Mouse (Mus musculus) adrenal gland, adult 10 weeks (tissue): ENCODE results near the gene Fgf22. TPM values are rescaled to one million over a fixed set of nuclear protein-coding genes. Genes with fewer than 3 reads are reported as not detected.

Experiments
- polyA plus RNA-seq: library from polyadenylated mRNA; stranded (reverse); fragments of 350-450 nt; fragmentation: Illumina TruSeq; extraction: RNeasy Lipid Tissue Mini Kit (QIAGEN cat#74804); gene quantifications from one replicate; pipeline ENCODE4 v1.2.3, GENCODE M21; 2014; ENCODE audit warnings: low read depth, low replicate concordance

Fgf22 gene
- not detected for polyA plus RNA-seq

GRCm38 (mm10) chr10:79754856-79755516 is at the start of gene Fgf22:
Gene Fgf22 (plus strand): TSS chr10:79755076.

GRCm38 (mm10) chr10:79716254-79716987 is 38.5 kb upstream of the Fgf22 start, which contains the start of gene Hcn2:
Gene Hcn2 (plus strand): TSS chr10:79716634.

DNA sequence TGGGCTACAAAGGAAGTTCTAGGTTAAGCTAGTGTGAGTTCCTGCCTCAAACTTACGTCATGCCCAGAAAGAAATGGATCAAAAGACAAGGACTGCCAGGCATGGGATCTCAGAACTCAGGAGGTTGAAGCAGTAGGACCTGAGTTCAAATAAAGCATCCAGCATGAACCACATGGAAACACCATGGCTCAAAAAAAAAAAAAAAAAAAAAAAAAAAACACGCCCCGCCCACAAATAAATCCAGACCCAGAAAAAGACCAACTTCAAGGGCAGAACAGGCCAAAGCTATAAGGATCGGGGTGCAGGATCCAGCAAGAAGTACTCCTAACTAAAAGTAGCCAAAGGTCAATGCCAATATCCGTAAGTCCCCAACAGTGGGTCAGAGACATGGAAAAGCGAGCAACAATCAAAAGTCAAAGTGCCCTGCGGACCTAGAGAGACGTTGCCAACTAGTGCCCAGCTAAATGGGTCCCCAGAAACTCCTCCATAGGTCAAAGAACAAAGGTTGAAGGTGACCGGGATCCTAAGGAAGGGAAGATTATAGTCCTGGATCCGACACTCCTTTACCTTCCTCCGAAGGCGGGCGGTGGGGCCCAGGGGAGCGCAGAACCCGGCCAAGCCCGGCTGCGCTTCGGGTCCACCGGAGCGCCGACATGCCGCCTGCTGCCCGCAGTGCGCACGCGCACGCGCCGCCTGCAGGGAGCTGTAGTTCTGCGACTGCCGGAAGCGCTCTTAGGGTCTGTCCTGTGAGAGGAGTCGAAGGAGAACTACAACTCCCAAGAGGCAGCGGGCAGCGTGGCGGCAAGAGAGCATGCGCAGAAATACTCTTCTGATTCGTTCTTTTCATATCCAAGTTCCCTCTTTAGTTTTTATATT is 8.7 kb upstream of the Fgf22 start, which contains the start of gene Polrmt:
TSS of gene Polrmt (minus strand) at position 684 of the 876 bp plus-strand sequence.

GRCm38 (mm10) chr10:79766508-79767325 is 11.8 kb downstream of the Fgf22 start, which contains the start of gene Rnf126:
Gene Rnf126 (minus strand): TSS chr10:79766952.

DNA sequence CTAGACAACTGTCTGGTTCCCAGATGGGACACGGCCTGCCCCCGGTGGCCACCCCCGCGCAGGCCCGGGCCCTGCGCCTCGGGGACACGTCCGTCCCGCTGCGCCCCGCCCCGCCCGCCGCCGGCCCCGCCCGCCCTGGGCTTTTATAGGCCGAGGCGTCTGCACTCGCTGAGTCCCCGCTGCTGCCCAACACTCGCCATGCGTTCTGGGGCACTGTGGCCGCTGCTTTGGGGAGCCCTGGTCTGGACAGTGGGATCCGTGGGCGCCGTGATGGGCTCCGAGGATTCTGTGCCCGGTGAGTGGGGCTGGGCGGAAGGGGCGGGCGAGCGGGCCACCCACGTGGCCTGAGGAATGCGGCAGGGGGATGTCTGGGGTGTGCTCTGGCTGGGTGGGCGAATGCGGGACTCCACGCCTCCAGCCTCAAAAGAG is 22.2 kb downstream of the Fgf22 start, which contains the start of gene Fstl3:
TSS of gene Fstl3 (plus strand) at position 170 of the 429 bp plus-strand sequence.

GRCm38 (mm10) chr10:79790861-79791260 is 36.0 kb downstream of the Fgf22 start, which contains the start of gene Prss57:
Gene Prss57 (minus strand): TSS chr10:79790961.

DNA sequence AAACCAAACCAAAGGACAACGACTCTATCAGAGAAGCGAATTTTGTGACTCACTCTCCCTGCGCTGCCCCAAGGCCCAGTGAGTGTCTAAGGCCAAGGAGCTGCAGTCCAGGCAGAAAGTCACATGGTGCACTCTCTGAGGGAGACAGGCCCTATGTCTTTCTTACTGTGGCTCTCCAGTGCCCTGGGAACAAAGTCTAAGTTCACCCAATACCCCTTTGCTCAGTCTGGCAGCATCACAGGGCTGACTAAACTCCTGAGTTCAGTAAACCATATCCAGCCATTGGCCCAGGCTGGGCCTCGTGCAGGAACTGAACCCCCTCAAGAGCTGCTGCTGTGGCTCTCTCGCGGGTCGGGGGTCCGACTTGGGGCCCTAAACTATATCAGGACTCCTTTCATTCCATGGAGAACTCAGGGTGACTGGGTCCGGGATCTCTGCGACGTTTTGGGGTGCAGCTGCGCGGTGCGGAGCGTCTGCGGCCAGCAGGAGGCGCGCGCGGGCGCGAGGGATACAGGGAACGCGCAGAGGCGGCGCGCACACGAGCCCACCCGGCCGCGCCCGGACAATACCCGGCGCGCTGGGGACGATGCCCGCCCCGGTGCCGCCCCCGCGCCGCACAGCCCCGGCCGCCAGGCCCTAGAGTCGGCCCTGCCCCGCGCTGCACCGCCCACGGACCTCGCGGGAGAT is 38.3 kb downstream of the Fgf22 start, which contains the start of gene Palm:
TSS of gene Palm (plus strand) at position 522 of the 687 bp plus-strand sequence.

Other genes starting within 250 kb of the Fgf22 start
- gene Plpp2, start 221.3 kb upstream of the Fgf22 start, polyA plus RNA-seq = 1.7 TPM
- gene Mier2, start 199.9 kb upstream of the Fgf22 start, polyA plus RNA-seq = not detected
- not detected for gene Theg, start 167.7 kb upstream of the Fgf22 start, polyA plus RNA-seq
- gene C2cd4c, start 141.1 kb upstream of the Fgf22 start, polyA plus RNA-seq = not detected
- gene Shc2, start 117.2 kb upstream of the Fgf22 start, polyA plus RNA-seq = 1.1 TPM
- not detected for gene Odf3l2, start 109.3 kb upstream of the Fgf22 start, polyA plus RNA-seq
- gene Madcam1, start 90.5 kb upstream of the Fgf22 start, polyA plus RNA-seq = not detected
- gene Tpgs1, start 85.7 kb upstream of the Fgf22 start, polyA plus RNA-seq = not detected
- gene Cdc34, start 72.9 kb upstream of the Fgf22 start, polyA plus RNA-seq = not detected
- gene Gzmm, start 66.1 kb upstream of the Fgf22 start, polyA plus RNA-seq = not detected
- gene Bsg, start 50.6 kb upstream of the Fgf22 start, polyA plus RNA-seq = 289 TPM
- not detected for gene Hcn2, start 38.4 kb upstream of the Fgf22 start, polyA plus RNA-seq
- not detected for gene Polrmt, start 8.5 kb upstream of the Fgf22 start, polyA plus RNA-seq
- 0.58 TPM for gene Rnf126, start 11.9 kb downstream of the Fgf22 start, polyA plus RNA-seq
- 6.9 TPM for gene Fstl3, start 22.2 kb downstream of the Fgf22 start, polyA plus RNA-seq
- not detected for gene Prss57, start 35.9 kb downstream of the Fgf22 start, polyA plus RNA-seq
- gene Palm, start 38.5 kb downstream of the Fgf22 start, polyA plus RNA-seq = 0.93 TPM
- not detected for gene Misp, start 65.9 kb downstream of the Fgf22 start, polyA plus RNA-seq
- gene Ptbp1, start 99.4 kb downstream of the Fgf22 start, polyA plus RNA-seq = 69.8 TPM
- not detected for gene Prtn3, start 119.4 kb downstream of the Fgf22 start, polyA plus RNA-seq
- not detected for gene Plppr3, start 119.6 kb downstream of the Fgf22 start, polyA plus RNA-seq
- gene Elane, start 131.2 kb downstream of the Fgf22 start, polyA plus RNA-seq = not detected
- 14.9 TPM for gene Cfd, start 135.8 kb downstream of the Fgf22 start, polyA plus RNA-seq
- gene Med16, start 153.8 kb downstream of the Fgf22 start, polyA plus RNA-seq = not detected
- gene Gm26602, start 155.8 kb downstream of the Fgf22 start, polyA plus RNA-seq = not detected
- gene Kiss1r, start 161.9 kb downstream of the Fgf22 start, polyA plus RNA-seq = not detected
- gene R3hdm4, start 166.1 kb downstream of the Fgf22 start, polyA plus RNA-seq = 8.8 TPM
- gene Arid3a, start 172.0 kb downstream of the Fgf22 start, polyA plus RNA-seq = 1.9 TPM
- gene Wdr18, start 205.1 kb downstream of the Fgf22 start, polyA plus RNA-seq = 1.2 TPM
- gene Grin3b, start 215.6 kb downstream of the Fgf22 start, polyA plus RNA-seq = not detected
- 0.64 TPM for gene Tmem259, start 229.3 kb downstream of the Fgf22 start, polyA plus RNA-seq
- gene Cnn2, start 233.5 kb downstream of the Fgf22 start, polyA plus RNA-seq = 4.3 TPM
- gene Abca7, start 241.4 kb downstream of the Fgf22 start, polyA plus RNA-seq = 0.58 TPM